Mouse (Mus musculus): ENCODE measurements around the gene Ttc6.

Gene Ttc6

DNA sequence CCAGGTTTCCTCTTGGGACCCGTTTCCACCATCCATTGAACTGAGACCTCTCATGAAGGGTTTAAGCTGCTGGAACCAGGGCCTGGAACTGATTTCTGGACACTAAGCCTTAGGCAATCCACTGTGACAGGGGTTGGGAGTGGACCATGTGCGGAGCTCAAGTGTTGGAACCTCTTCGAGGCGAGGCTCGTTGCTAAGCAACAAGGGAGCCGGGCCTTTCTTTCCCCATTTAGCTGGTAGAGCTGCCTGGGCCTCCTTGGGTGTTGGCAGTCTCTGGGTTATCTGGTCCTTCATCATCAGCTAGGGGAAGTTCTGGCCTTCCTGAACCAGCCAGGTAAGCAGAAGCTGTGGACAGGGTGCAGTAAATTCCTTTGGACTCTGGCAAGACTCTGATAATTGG is at the start of gene Ttc6:
TSS of gene Ttc6 (plus strand) at position 205 of the 400 bp plus-strand sequence.
- in situ Hi-C loops (cut with MboI), result no loop called here

DNA sequence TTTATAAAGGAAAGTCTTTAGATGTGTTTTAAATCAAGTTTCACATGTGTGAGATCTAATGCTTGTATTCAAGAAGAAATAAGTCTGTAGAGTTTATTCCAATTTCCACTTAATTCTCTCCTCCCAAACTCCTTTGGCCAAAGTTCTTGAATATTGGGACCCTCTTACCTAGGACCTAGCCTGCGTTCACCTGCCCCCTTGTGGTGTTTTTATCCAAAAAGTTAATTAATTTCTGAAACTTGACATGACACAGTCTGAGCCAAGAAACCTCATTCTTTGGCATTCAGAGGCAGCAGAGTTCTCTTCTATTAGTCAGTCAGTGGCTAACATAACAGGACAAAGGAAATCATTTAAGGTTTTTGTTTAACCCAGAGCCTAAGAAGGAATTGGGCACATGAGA is 49.4 kb upstream of the Ttc6 start:
- in situ Hi-C loops (cut with MboI), result no loop called here

DNA sequence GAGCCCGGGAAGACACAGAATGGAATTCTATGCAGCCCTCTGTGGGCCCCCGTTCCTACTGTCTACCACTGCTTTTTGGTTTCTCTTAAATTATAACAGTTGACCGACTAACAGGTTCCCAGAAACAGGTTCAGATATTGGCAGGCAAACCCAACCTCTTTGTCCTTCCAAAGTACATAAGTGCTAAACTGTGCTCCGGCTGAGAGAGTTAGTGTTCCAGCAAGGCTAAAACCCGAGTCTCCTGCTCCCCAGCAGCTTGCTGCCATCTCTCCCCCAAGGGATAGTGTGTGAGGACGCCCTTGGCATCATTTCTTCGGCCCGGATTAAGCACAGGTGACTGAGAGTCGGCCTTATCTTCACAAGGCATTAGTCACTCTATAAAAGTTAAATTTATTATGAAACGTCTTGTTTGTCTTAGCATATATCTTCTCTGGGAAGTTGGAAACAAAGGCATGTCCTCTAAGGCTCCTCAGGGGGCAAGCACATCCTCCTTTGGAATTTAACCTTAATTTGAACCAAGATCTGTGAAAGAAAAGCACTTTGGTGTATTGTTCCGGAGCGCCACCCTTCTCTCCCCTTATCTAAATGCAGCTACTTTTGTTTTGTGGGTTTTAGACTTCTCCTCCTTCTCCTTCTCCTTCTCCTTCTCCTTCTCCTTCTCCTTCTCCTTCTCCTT is 48.1 kb upstream of the Ttc6 start:
- in situ Hi-C loops (cut with MboI), result no loop called here

DNA sequence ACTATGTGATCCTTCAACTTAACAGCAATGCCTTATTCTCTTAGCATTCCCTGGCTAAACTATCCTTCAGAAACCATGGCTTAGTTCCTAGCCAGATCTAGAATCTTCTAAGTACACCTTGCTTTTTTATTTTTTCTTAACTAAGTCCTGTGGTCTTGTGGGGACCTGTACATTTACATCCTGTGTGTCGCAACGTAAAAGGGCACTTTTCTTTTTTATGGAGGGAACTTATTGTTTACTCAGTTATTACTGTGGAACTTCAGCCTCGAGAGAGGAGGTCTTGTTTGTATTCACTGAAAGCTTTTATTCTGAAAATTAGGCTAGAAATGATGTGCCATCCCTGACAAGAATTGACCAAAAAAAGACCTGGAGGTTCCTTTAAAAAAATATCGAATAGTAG is 35.6 kb upstream of the Ttc6 start:
- in situ Hi-C loops (cut with MboI), result no loop called here

DNA sequence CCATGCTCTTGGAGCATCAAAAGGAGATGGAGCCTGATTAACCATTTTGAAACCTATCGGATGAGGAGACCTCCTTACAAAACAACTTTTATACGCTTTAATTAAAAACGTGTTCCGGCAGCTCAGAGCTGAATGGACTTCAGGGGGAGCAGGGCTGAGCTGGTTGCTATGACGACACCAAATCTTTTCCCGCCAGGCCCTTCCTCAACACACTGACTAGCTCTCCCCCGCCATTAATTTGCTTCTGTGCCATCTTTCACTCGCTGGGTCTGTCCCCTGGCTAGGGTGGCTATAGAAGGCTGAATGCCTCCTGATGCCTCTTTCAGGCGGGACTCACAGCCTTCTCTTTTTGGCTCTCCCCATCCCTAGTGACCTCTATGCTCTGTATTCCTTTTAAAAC is 33.4 kb upstream of the Ttc6 start:
- in situ Hi-C loops (cut with MboI), result no loop called here

DNA sequence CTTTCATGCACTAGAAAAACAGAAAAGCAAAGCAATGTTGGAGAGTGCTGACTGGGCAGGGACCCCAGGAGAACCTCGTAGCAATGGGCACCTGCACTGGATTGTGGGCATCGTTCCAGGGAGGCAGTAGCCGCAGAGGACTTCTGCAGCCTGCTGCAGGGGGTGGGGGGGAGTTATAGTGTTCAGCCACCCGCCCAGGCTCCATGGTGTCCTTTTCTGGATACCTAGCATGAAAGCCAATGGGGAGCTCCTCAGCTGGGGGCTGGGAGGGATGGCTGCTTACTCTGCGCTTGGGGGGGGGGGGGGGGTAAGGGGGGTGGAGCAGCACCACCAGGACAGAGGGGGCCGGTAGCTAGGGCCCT is 29.4 kb upstream of the Ttc6 start:
- in situ Hi-C loops (cut with MboI), result no loop called here

DNA sequence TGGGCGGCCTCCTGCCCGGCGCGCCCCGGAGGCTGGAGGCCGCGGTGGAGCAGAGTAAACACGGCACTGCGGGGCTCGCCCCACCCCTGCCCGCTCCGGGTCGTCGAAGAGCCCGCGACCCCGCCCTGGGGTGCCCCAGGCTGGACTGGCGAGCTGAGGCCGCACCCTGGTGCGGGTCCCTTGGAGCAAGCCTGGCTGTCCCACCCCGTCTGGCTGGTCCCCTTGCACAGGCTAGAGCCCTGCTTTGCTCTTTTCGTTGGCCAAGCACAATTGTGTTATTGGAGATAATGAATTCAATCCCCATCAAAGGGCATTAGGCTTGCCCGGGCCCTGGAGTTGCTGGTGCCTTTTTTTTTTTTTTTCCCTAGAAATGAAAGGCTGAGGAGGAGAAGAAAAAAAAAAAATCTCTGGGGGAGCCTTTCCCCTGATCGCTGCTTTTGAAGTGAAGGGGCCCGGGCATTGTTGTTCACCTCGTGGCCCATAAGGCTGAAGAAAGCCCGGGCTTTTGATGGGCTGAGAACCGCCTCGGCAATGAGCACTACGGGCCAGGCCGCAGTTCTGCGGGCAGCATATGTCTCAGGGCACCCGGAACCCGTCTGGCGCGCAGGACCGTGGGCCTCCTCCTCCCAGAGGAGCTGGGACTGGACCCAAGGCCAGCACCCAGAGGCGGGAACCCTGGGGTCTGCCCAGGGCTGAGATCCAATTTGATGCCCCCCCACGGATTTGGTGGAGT is 28.9 kb upstream of the Ttc6 start:
- in situ Hi-C loops (cut with MboI), result no loop called here

DNA sequence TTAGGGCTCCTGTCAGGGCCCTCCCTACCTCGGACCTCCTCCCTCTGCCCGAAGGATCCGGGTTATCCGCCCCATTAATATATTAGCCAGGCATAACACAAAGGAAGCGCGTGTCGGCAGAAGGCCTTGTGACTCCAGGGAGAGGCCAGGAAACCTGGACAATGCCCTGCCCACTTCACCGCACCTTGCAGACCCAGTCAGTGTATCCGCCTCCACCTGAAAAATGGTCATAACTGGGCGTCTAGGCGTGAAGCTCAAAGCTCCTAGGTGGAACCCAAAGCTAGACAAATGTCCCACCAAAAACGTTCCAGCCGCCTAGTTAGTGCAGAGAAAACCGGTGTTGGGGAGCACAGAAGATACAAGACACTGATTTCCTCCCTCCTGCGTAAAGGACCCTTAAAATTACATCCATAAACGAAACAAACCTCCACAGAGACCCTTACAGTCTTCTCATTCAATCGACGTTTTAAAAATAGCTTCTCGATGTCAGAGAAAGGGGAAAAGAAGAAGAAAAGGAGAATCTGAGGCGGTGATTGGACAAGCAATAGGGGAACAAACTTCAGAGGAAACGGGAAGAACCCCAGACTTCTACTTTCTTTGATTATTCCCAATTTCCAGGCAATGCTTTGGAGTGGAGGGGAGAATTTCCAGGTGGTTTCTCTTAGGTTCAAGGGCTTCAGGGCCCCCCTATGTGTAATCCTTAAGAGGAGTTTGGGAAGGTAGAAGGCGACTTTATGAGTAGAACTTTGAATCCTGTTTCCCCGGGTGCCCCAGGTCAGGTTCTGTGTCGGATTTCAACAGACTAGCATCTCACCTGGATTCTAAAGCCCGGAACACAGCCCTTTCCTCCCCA is 27.6 kb upstream of the Ttc6 start:
- in situ Hi-C loops (cut with MboI), result no loop called here

DNA sequence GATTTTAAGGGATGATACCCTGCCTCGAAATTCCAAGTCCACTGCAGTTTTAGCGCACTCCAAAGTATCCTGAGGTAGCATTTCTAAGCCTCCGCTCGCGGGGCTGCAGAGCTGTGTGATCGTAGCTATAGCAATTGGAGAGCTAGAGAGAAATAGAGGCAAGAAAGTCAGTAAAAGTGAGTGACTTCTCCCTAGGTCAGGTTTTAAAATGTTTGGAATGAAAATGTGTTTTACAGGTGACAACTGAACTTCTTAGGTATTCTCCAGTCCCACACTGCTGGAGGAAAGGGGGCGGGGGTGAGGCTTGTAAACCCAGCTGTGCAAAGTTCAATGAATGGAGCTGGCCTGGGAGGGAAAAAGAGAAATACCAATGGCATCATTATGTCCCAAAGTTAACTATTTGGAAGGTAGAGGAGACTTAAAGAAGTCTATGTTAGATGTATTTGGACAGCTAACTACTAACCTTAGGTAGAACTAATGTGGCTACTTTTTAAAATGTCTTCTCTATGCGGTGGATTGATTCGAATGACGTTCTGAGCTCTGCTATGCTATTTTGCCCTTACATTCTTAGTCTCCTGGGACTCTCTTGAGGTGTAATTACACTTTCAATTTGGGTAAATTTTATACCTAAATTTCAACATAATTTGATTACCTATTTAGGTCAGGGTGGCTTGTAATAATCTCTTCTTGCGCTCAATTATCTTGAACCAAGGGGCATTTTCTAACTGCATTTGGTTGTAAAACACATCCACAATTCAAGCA is 26.8 kb upstream of the Ttc6 start:
- in situ Hi-C loops (cut with MboI), result no loop called here

DNA sequence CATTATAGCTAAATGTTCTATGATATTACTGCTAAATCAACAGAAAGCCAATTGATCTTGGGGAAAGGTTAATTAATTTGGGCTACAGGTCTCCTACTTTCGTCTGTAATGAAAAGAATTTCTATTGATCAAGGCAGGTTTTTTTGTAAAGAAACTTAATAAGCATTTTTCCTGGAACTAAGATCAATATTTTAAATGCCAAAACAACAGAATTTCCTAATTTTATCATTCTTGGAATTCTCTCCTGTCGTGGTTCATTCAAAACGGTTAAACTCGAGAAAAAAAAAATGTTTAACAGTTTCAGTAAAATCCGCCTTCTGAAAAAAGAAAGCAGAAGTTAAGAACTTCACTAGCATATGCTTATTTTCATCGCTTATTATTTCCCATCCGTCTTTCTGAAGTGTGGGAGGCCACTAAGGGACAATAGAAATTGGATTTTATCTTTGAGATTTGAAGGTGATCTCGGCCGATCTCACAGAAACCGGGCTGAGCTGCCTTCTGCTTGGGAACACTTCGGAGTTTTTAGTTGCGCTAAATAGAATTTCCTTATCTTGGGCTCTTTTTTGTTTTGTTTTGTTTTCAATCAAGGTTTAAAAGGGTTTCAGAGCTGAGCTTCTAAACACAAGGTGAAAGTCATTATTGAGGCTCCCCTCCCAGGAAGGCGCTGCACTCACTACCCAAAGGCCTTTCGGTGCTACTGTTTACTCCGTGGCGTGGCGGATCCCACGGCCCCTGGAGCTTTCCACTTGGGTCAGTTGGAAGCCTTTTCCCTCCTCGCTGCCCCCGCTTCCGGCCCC is 25.9 kb upstream of the Ttc6 start:
- in situ Hi-C loops (cut with MboI), result no loop called here

DNA sequence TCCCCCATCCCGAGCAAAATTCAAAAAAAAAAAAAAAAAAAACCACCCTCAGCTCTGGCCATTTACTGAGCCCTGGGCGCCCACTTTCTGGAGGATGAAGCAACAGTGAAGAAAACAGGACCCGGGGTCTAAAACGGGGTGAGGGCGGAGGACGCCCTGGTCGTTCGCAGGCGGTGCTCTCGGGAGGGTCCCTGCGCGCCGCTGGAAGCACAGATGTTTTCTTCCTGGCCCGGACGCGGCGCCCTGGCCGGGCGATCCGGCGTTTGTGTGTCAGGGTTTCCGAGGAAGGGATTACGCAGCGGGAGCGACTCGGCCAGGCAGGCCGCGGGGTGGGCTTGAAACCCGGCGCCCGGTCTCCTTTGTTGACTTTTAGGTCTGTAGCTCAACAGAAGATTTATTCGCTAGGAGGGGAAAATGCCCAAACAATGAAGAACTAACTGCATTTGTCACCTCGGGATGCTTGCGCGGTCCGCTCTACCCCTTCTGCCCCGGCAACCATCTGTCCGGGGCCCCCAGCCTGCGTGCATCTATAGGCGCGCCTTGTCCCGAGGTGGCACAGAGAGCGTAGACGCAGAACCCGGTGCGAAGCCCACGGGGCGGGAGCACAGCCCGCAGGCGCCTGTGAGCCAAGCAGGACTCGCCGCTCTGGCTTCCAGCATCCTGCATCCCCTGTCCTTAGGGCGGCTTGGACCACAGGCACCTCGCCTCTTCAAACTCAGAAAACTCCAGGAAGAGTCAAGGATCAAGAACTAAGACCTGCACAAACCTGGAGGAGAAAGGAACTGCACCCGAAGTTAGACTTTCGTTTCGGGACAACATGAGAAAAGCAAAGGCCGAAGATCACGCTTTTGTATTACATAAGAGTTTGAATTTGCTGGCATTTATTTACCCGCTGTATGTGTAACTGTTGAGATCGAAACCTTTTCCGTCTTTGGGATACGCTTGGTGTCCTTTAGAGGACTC is 25.0 kb upstream of the Ttc6 start:
- in situ Hi-C loops (cut with MboI), result no loop called here

DNA sequence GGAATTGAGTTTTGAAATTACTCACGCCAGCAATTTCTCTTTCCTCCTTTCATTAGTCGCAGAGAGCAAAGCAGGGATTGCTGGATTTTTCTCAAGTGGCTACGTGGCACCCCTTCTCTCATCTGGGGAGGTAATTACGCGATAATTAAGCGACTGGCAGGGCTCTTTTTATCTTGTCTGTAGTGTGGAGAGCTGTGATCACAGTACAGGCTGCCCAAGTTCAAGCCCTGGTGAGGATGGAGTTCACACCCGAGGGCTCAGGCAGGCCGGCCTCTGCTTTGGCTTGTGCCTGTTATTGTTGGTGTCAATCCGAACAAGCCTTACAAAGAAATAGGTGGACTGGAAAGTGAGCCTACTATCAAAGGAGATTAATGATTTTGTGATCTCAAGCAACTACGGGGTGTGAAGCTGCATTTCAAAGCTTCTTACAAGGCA is 24.3 kb upstream of the Ttc6 start:
- in situ Hi-C loops (cut with MboI), result no loop called here

DNA sequence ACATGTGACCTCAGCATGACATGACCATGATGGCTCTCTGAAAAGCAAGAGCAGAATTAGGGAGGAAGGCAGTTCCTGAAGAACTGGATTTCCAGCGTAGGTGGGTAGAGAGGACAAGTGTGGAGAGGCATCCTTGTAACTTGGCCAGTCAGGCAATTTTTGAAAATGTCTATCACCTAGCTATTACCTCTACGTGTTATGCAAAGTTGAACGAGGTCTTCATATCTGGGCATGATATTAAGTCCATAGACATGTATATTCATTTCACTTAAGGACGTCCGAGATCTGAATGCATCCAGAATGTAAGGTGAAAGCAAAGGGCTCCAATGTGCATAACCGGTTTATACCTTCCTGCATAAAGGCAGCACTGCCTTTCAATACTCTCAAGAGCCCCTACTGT is 22.8 kb upstream of the Ttc6 start:
- in situ Hi-C loops (cut with MboI), result no loop called here

DNA sequence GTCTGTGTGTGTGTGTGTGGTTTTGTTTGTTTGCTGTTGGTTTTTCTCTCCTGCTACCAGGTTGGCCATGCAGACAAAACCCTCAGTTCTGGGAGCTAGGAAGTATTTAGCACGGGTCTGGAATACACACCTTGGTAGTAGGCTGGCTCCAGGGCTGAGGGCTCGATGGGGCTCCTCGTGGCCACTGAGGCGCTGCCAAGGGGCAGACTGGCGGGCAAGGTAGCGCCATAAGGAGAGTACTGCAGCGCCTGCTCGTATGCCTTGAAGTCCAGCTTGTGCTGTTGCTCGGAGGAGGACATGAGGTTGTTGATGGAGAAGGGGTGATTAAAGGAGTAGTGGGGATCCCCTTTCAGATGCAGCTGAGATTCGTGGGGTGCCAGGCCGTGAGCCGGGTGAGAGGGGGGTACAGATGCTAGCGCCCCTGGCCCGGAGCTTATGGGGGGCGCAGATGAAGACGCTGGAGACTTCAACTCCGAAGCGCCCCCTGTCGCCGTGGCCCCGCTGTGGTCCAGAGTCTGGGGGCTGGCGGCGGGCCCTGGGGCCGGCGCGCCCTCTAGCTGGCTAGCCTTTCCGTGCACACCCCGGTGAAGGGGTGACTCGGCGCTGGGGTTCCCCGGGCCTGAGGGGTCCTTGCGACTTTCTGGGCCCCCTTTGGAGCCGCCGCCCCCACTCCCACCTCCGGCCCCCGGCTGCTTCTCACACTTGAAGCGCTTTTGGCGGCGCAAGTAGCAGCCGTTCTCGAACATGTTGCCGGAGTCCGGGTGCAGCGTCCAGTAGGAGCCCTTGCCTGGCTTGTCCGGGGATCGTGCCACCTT is 21.8 kb upstream of the Ttc6 start:
- in situ Hi-C loops (cut with MboI), result no loop called here

DNA sequence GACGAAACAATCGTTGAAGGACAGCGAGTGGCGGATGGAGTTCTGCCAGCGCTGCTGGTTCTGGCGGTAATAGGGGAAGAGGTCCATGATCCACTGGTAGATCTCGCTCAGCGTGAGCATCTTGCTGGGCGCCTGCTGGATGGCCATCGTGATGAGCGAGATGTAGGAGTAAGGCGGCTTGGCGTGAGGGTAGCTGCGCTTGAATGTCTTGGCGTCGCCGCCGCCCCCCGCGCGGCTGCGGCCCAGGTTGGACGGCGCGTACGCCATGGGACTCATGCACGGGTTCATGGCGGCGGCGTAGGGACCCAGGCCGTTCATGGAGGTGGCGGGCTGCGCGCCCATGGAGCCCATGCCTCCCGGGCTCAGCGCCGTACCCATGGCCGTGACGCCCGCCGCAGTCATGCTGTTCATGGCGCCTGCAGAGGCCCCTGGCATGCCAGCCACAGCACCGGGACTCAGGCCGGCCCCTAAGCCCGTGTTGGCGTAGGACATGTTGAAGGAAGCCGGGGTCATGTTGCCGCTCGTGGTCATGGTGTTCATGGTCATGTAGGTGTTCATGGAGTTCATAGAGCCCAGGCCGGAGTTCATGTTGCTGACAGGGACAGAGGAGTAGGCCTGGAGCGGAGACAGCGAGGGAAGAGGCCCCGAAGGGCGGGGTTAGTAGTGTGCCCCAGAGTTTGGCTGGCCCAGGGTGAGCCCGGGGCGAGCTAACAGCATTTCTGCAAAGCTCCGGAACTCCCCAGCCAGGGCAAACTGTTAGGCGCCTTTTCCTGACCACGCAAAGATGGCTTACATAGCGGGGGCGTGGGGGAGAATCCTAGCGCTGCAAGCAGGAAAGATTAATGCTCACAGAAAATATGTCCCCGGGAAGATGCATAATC is 20.9 kb upstream of the Ttc6 start:
- in situ Hi-C loops (cut with MboI), result no loop called here

DNA sequence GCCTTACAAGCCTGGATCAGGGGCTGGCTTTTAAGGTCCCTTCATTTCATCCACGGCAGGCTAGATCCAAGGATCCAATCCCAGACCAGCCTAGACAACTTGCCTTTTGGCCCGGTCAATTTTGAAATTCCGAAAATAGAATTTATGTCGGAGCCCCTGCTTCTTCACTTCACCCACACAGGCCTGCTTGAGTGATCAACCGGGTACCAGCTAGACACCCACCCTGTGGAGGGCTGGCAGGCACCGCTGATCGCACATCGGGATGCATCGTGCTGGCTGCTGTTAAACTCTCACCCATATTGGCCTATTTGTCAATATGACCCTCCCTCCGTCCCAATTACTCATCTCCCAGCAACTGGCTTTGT is 20.3 kb upstream of the Ttc6 start:
- in situ Hi-C loops (cut with MboI), result no loop called here

DNA sequence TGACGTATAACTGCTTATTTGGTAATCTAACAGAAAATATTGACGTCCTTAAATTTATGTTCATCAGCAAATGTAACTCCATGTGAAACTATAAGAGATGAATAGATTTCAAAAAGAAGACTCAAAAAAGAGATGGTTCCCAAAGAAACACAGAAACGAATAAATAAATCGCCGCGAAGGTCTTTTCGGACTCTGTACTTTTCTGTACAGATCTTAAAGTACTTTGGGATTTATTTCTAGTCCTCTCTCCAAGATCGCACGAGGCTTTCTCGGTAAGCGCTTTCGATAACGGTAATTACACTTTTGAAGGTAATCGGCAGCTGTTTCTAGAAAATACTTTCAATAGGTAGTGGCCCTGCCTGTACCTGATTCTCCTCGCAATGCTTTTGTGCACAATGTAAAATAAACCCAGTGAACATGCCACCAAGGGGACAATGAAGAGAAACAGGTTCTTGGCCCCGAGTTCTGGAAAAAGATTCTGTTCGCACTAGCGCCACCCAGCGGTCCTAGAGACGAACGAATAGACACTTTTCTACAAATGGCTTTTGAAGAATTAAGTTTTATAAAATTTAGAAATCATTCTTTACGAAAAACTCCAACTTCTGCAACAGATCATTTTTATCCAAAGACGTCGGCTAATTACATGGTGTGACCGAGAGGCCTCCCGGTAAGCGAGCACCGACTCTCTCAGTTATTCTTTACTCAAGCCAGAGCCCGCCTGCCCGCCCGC is 19.1 kb upstream of the Ttc6 start:
- in situ Hi-C loops (cut with MboI), result no loop called here

Data from mature B cell (primary cell).